Mouse (Mus musculus): ENCODE results near the gene Ackr4.

The Ackr4 gene
- long read RNA-seq, experiment 1: 0 reads
- long read RNA-seq, experiment 2: 0 reads

GRCm38 (mm10) chr9:104126833-104127232 is at the start of gene Ackr4:
Ackr4 (minus strand) TSS chr9:104126933.
- intact Hi-C loops (cut with DNase I): no loop called here

GRCm38 (mm10) chr9:104172342-104172741 is 45.6 kb upstream of the Ackr4 start:
- intact Hi-C loops (cut with DNase I): loop anchor here (10.0 kb wide), 1 partner anchor 98 kb away; no protein-coding TSS in a partner anchor

GRCm38 (mm10) chr9:104171651-104172050 is 44.9 kb upstream of the Ackr4 start:
- intact Hi-C loops (cut with DNase I): loop anchor here (10.0 kb wide), 1 partner anchor 97 kb away; no protein-coding TSS in a partner anchor

- intact Hi-C loops (cut with DNase I): loop anchor here (10.0 kb wide), 1 partner anchor 95 kb away; no protein-coding TSS in a partner anchor
Observed at GRCm38 (mm10) chr9:104169986-104170385, 43.3 kb upstream of the Ackr4 start.

- intact Hi-C loops (cut with DNase I): no loop called here
Observed at GRCm38 (mm10) chr9:104165926-104166325, 39.2 kb upstream of the Ackr4 start.

GRCm38 (mm10) chr9:104164194-104164593 is 37.5 kb upstream of the Ackr4 start:
- intact Hi-C loops (cut with DNase I): no loop called here

- intact Hi-C loops (cut with DNase I): no loop called here
Observed at GRCm38 (mm10) chr9:104161117-104161516, 34.4 kb upstream of the Ackr4 start.

- intact Hi-C loops (cut with DNase I): no loop called here
Observed at GRCm38 (mm10) chr9:104157291-104157690, 30.6 kb upstream of the Ackr4 start.

- intact Hi-C loops (cut with DNase I): no loop called here
Observed at GRCm38 (mm10) chr9:104156506-104156905, 29.8 kb upstream of the Ackr4 start.

- intact Hi-C loops (cut with DNase I): no loop called here
Observed at GRCm38 (mm10) chr9:104155100-104155715, 28.5 kb upstream of the Ackr4 start.

GRCm38 (mm10) chr9:104152121-104152520 is 25.4 kb upstream of the Ackr4 start:
- intact Hi-C loops (cut with DNase I): no loop called here

- intact Hi-C loops (cut with DNase I): no loop called here
Observed at GRCm38 (mm10) chr9:104148969-104149368, 22.2 kb upstream of the Ackr4 start.

GRCm38 (mm10) chr9:104146683-104147082 is 19.9 kb upstream of the Ackr4 start:
- intact Hi-C loops (cut with DNase I): no loop called here

- intact Hi-C loops (cut with DNase I): no loop called here
Observed at GRCm38 (mm10) chr9:104144314-104144996, 17.7 kb upstream of the Ackr4 start.

GRCm38 (mm10) chr9:104142805-104143204 is 16.1 kb upstream of the Ackr4 start:
- intact Hi-C loops (cut with DNase I): no loop called here

- intact Hi-C loops (cut with DNase I): no loop called here
Observed at GRCm38 (mm10) chr9:104140351-104140750, 13.6 kb upstream of the Ackr4 start.

GRCm38 (mm10) chr9:104130141-104130755 is 3.5 kb upstream of the Ackr4 start:
- intact Hi-C loops (cut with DNase I): no loop called here

GRCm38 (mm10) chr9:104128110-104128509 is 1.4 kb upstream of the Ackr4 start:
- intact Hi-C loops (cut with DNase I): no loop called here

GRCm38 (mm10) chr9:104123622-104124021 is 3.1 kb downstream of the Ackr4 start:
- intact Hi-C loops (cut with DNase I): no loop called here

GRCm38 (mm10) chr9:104123101-104123500 is 3.6 kb downstream of the Ackr4 start:
- intact Hi-C loops (cut with DNase I): no loop called here

GRCm38 (mm10) chr9:104109151-104109550 is 17.6 kb downstream of the Ackr4 start:
- intact Hi-C loops (cut with DNase I): no loop called here

- intact Hi-C loops (cut with DNase I): no loop called here
Observed at GRCm38 (mm10) chr9:104108571-104109143, 18.1 kb downstream of the Ackr4 start.

Measured in adrenal gland (tissue).